Mouse (Mus musculus) layer of hippocampus, postnatal 10 days (tissue): ENCODE results near the gene Gm5797. TPM values are rescaled to one million over a fixed set of nuclear protein-coding genes. Genes with fewer than 3 reads are reported as not detected.
"Not testable (repeated sequence)": the region's sequence is repeated elsewhere in the genome, so short reads cannot be mapped to it uniquely, and the experiment has no call there.

ENCODE experiments used
- DNase-seq, 2 experiments: peaks; one replicate each; pipeline ENCODE4 v3.0.0; 2021; ENCODE audit warnings: low spot score in 2 of 2
- long read RNA-seq: library from polyadenylated mRNA; stranded (forward); transcript quantifications from one replicate; pipeline ENCODE4 v2.0.0, GENCODE M21; 2023
- total RNA-seq, 2 experiments: library from RNA; stranded (reverse); gene quantifications; 2 replicates each; pipeline ENCODE4 v1.2.3; 2021

The Gm5797 gene
- not detected for total RNA-seq
- long read RNA-seq: 0 reads

- not testable (repeated sequence) for DNase-seq
Observed at GRCm38 (mm10) chr14:7332295-7332694, at the start of gene Gm5797. TSS of gene Gm5797 (minus strand) at chr14:7332395.

- DNase-seq: not testable (repeated sequence)
Observed at GRCm38 (mm10) chr14:7365034-7365433, 32.8 kb upstream of the Gm5797 start, which contains the start of gene Gm8374. TSS of gene Gm8374 (minus strand) at chr14:7365134.

GRCm38 (mm10) chr14:7315093-7315492 is 17.1 kb downstream of the Gm5797 start:
- DNase-seq: peak; percentile 14 to 27

GRCm38 (mm10) chr14:7314661-7315060 is 17.5 kb downstream of the Gm5797 start, which contains the start of gene Gm3739:
TSS of gene Gm3739 (minus strand) at chr14:7315049.
- DNase-seq: peak; percentile 13 to 25

Other genes starting within 250 kb of the Gm5797 start
- gene Gm3696, start 231.8 kb downstream of the Gm5797 start, total RNA-seq: 1 to 10 TPM; 3.8 to 4.7 TPM
- not detected for gene Gm6676, start 207.0 kb downstream of the Gm5797 start, total RNA-seq
- gene Gm3512, start 157.9 kb downstream of the Gm5797 start, total RNA-seq: 1 to 10 TPM; 1.5 to 1.6 TPM
- gene Gm16434, start 137.9 kb downstream of the Gm5797 start, total RNA-seq: not detected
- gene Gm3727, start 67.7 kb downstream of the Gm5797 start, total RNA-seq: not detected
- 1 to 10 TPM; 1.4 to 1.5 TPM for gene Gm3739, start 17.3 kb downstream of the Gm5797 start, total RNA-seq
- gene Gm8374, start 32.7 kb upstream of the Gm5797 start, total RNA-seq: not detected
- gene Gm3755, start 118.5 kb upstream of the Gm5797 start, total RNA-seq: under 1 TPM in 1 of 2 experiments, not detected in 1; 0.37 TPM
- 1 to 10 TPM; 2.6 to 2.9 TPM for gene Gm3752, start 151.4 kb upstream of the Gm5797 start, total RNA-seq
- 10 to 100 TPM; 10.5 to 17.0 TPM for gene Gm3558, start 236.2 kb upstream of the Gm5797 start, total RNA-seq